Mouse (Mus musculus): ENCODE results near the gene Macf1. TPM values are rescaled to one million over a fixed set of nuclear protein-coding genes. Genes with fewer than 3 reads are reported as not detected.

Gene Macf1
- polyA plus RNA-seq, 1 experiment from 2014 or later: 84.1 TPM

DNA sequence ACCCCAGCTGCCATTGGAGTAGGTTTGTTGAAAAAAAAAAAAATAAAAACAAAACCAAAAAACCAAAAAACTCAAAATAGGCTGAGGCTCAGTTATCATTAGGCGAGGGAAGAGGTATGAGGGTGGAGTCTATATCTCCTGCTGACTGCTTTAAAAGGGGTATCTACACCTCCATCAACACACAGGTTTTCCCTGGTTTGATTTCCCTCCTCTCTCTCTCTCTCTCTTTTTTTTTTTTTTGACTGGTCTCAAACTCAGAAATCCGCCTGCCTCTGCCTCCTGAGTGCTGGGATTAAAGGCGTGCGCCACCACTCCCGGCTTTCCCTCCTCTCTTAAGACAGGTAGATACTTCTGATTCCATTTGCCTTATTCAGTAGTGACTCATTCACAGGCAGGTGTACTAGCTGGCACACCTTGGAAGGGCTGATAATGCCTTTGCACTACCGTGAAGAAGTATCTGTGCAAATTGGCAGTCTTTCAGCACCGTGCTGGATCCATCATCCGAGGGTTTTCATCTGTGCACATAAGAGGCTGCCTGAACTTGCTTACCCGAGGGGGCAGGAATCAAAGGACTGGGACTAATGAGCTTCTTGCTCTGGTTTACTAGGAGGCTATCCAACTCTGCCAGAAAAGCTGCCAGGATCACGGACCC, 257.6 kb downstream of the Macf1 start:
- no peak for TF ChIP-seq CTCF (IDR thresholded peaks at IDR 0.05)
- POLR2A ChIA-PET: no interaction called here
- CTCF ChIA-PET: interaction anchor here (1.6 to 2.9 kb wide), 2 partner anchors 8 to 14 kb away, joined by 3 to 7 read pairs; no protein-coding TSS in a partner anchor
- in situ Hi-C loops (cut with MboI; ENCODE audit: low pct_unique_long_range_greater_than_20kb): no loop called here
- no peak for DNase-seq (ENCODE audit: low read depth, low spot score)
- no peak for ATAC-seq
- H3K27me3 ChIP-seq: no peaks in the 10 kb centered on the region

DNA sequence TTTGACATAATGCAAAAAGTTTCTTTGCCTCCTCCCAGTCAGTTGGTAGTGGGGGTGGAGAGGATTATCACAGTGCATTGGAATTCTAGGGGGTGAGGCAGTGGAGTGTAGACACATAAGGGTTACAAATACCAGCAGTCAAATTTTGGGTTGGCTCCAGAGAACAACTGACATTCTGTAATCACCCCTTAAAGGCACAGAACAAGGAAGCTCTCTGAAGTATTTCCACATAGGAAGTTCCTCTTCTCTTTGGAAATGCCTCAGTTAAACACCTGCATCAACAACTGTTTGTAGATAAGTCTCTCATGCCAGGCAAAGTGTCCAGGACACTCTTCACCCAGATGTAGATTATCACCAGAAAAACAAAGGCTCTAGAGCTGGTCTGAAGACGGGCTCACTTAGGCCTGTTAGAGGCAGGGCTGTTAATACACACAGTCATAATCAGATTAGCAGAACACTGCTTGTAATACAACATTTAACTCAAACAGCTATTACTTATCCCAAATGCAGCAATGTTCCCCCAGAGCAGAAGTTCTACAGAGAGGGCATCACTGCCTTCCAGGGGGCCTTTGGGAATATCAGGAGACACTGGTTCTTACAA, 258.4 kb downstream of the Macf1 start:
- no peak for DNase-seq (ENCODE audit: low read depth, low spot score)
- in situ Hi-C loops (cut with MboI; ENCODE audit: low pct_unique_long_range_greater_than_20kb): no loop called here
- no peaks in the 10 kb centered on the region for H3K27me3 ChIP-seq
- no peak for ATAC-seq
- no peak for TF ChIP-seq CTCF (IDR thresholded peaks at IDR 0.05)
- CTCF ChIA-PET: interaction anchor here (1.6 to 2.9 kb wide), 2 partner anchors 9 to 10 kb away, joined by 5 to 7 read pairs; no protein-coding TSS in a partner anchor
- POLR2A ChIA-PET: no interaction called here

DNA sequence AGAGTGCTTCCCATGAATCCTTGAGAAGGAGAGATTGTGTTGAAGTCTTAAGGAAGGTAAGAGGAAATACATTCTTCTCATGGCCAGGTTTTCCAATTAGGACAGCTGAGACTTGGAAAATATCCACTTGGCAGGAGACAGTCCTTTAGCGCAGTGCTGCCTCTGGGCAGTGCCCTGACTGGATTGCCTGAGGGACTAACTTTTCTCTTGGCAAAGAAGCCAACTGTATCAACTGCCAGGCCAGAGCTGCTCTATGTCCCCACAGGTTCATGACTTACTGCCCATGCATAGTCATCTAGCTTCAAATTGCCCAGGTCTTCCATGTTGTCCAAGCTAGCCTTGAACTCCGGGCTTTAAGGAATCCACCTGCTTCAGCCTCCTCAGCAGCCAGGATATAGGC, 260.1 kb downstream of the Macf1 start:
- ATAC-seq: no peak
- in situ Hi-C loops (cut with MboI; ENCODE audit: low pct_unique_long_range_greater_than_20kb): loop anchor here (25.0 kb wide), 1 partner anchor 488 kb away; the partner anchor contains the start of genes 4930535I16Rik, Mycbp and Rragc
- TF ChIP-seq CTCF (IDR thresholded peaks at IDR 0.05): no peak
- CTCF ChIA-PET: interaction anchor here (1.0 to 2.9 kb wide), 4 partner anchors 9 to 56 kb away, joined by 3 to 7 read pairs (median 4); no protein-coding TSS in a partner anchor
- POLR2A ChIA-PET: interaction anchor here (1.7 kb wide), 1 partner anchor 11 kb away, joined by 5 read pairs; no protein-coding TSS in a partner anchor
- H3K27me3 ChIP-seq: no peaks in the 10 kb centered on the region
- DNase-seq (ENCODE audit: low read depth, low spot score): no peak

DNA sequence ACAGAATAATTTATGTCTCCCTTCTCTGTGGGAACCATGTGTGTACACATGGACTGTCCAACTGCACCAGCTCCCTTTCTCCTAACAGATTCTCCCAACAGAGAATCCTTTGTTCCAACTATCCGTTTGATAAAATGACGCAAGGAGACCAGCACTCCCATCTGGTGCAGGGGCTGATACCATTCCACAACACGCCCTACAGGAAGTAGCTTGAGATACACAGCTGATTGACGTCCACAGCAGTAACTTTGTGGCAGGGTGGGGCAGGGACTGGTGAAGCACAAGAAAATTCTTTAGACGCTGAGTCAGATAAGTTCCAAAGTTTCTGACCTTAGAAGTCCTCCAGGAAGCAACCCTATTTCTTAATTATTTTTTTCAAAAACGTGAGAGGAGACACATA, 261.3 kb downstream of the Macf1 start:
- no peak for DNase-seq (ENCODE audit: low read depth, low spot score)
- ChIA-PET POLR2A (interaction anchor here (0.6 to 1.7 kb wide), 3 partner anchors 8 to 20 kb away, joined by 4 to 5 read pairs (median 4); no protein-coding TSS in a partner anchor), CTCF (interaction anchor here (0.9 to 2.1 kb wide), 3 partner anchors 13 to 55 kb away, joined by 3 to 6 read pairs (median 3); no protein-coding TSS in a partner anchor)
- in situ Hi-C loops (cut with MboI; ENCODE audit: low pct_unique_long_range_greater_than_20kb): loop anchor here (25.0 kb wide), 1 partner anchor 489 kb away; the partner anchor contains the start of genes 4930535I16Rik, Mycbp and Rragc
- H3K27me3 ChIP-seq: no peaks in the 10 kb centered on the region
- no peak for TF ChIP-seq CTCF (IDR thresholded peaks at IDR 0.05)
- ATAC-seq: no peak

DNA sequence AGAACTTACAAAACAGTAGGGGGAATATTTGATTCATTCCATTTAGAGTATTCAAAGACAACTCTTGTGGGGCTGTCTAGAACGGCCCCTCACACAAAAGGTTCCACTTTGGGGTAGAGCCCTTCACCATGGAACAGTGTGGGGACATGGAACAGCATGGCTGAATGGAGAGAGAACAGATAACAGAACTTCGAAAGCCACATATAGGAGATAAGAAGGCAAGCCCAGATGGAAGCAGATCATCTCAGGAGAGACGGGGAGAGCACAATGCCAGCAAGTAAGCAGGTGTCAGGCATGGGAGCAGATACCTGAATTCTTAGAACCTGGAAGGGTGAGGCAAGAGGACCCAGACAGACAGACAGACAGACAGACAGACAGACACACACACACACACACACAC, 266.1 kb downstream of the Macf1 start:
- ATAC-seq: no peak
- CTCF ChIA-PET: no interaction called here
- in situ Hi-C loops (cut with MboI; ENCODE audit: low pct_unique_long_range_greater_than_20kb): loop anchor here (25.0 kb wide), 1 partner anchor 494 kb away; the partner anchor contains the start of genes 4930535I16Rik, Mycbp and Rragc
- no peak for DNase-seq (ENCODE audit: low read depth, low spot score)
- POLR2A ChIA-PET: no interaction called here
- H3K27me3 ChIP-seq: no peaks in the 10 kb centered on the region
- no peak for TF ChIP-seq CTCF (IDR thresholded peaks at IDR 0.05)

DNA sequence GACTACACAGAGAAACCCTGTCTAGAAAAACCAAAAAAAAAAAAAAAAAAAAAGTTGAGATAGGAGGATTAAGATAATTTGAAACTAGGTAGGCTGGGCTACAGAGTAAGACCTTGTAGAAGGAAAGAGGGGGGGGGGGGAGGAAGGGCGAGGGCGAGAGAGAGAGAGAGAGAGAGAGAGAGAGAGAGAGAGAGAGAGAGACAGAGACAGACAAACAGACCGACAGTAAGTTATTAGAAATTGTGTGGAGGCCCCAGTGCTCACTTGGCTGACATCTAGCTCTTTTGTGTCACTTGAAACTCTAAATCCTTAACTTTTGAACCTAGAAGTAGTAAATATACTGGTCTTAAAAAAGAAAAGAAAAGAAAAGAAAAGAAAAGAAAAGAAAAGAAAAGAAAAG, 266.7 kb downstream of the Macf1 start:
- no peak for TF ChIP-seq CTCF (IDR thresholded peaks at IDR 0.05)
- ATAC-seq (no peak), DNase-seq (ENCODE audit: low read depth, low spot score) (no peak)
- in situ Hi-C loops (cut with MboI; ENCODE audit: low pct_unique_long_range_greater_than_20kb): loop anchor here (25.0 kb wide), 1 partner anchor 495 kb away; the partner anchor contains the start of genes 4930535I16Rik, Mycbp and Rragc
- ChIA-PET POLR2A (no interaction called here), CTCF (no interaction called here)
- H3K27me3 ChIP-seq: no peaks in the 10 kb centered on the region

DNA sequence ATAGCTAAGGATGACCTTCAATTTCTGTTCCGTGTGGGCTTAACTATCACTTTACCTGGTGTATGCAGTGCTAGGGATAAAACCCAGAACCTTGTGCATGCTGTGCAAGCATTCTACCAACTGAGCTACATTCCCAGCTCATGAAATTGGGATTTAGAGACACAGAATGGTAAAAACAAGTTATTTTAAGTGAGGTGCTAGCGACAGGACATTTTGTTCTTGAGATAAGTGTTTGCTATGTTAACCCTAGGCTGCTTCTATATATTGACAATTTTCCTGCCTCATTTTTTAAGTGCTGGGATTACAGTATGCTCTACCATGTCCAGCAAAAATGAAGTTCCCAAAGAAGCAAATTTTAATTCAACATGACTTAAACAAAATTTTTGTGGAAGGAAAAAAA, 267.3 kb downstream of the Macf1 start:
- ATAC-seq: no peak
- H3K27me3 ChIP-seq: no peaks in the 10 kb centered on the region
- CTCF ChIA-PET: interaction anchor here (1.8 kb wide), 1 partner anchor 8 kb away, joined by 5 read pairs; no protein-coding TSS in a partner anchor
- in situ Hi-C loops (cut with MboI; ENCODE audit: low pct_unique_long_range_greater_than_20kb): loop anchor here (25.0 kb wide), 1 partner anchor 495 kb away; the partner anchor contains the start of genes 4930535I16Rik, Mycbp and Rragc
- no peak for TF ChIP-seq CTCF (IDR thresholded peaks at IDR 0.05)
- no peak for DNase-seq (ENCODE audit: low read depth, low spot score)
- POLR2A ChIA-PET: no interaction called here

DNA sequence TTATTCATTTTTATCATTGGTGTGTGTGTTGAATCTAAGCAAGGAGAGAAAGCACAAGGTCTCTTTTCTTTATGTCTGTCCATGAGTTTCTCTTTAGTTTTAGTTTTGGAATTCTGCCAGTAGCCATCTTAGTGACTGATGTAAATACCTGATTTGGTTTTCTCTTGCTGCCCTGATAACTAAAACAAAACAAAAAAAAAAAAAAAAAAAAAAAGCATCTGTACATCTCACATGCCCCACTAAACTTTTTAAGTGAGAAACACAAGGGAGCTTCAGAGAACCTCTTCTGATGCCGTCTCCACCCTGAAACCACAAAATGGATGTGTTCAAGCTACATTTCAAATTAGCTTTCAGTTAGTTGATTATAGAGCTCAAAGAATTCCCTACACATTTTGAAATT, 268.6 kb downstream of the Macf1 start:
- no peak for TF ChIP-seq CTCF (IDR thresholded peaks at IDR 0.05)
- DNase-seq (ENCODE audit: low read depth, low spot score) (no peak), ATAC-seq (no peak)
- CTCF ChIA-PET: interaction anchor here (1.8 kb wide), 1 partner anchor 10 kb away, joined by 5 read pairs; no protein-coding TSS in a partner anchor
- H3K27me3 ChIP-seq: no peaks in the 10 kb centered on the region
- POLR2A ChIA-PET: no interaction called here
- in situ Hi-C loops (cut with MboI; ENCODE audit: low pct_unique_long_range_greater_than_20kb): loop anchor here (25.0 kb wide), 1 partner anchor 497 kb away; the partner anchor contains the start of genes 4930535I16Rik, Mycbp and Rragc

DNA sequence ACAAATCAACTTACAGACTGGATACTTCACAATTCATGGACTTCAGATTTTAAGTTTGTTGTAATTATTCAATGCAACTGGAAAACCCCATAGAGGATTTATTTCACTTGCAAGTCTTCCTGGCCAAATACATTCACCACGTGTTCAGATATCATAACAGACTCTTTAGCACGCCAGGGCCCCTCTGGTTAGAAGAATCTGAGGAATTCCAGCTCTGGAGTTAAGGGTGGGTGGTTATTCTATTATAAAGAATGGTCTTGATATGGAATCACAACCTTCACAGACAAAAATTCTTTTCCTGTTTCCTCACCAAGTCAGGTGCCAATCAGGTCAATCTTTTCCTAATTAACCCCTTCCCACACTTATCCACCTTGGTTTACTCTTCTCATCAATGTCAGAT, 270.3 kb downstream of the Macf1 start:
- DNase-seq (ENCODE audit: low read depth, low spot score) (no peak), ATAC-seq (no peak)
- no peaks in the 10 kb centered on the region for H3K27me3 ChIP-seq
- CTCF ChIA-PET: no interaction called here
- in situ Hi-C loops (cut with MboI; ENCODE audit: low pct_unique_long_range_greater_than_20kb): loop anchor here (25.0 kb wide), 1 partner anchor 498 kb away; the partner anchor contains the start of genes 4930535I16Rik, Mycbp and Rragc
- TF ChIP-seq CTCF (IDR thresholded peaks at IDR 0.05): no peak
- POLR2A ChIA-PET: interaction anchor here (1.0 kb wide), 1 partner anchor 9 kb away, joined by 5 read pairs; no protein-coding TSS in a partner anchor

DNA sequence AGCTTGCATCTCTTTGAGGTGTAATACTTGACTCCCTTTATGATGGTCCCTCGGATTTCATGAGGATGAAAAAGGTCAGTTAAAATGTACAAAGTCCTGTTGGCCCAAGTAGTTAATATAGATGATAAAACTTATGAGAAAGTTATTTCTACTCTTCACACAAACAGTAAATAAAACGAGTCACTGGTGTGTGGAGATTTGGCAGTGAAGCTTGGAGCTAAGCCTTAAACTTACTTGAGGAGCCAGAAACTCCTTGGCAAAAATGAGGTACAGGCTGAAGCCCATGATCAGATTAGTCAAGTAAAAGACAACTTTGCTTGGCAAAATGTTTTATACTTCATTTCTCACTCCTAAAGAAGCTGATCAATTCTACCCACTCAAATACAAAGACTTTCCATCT, 271.2 kb downstream of the Macf1 start:
- CTCF ChIA-PET: interaction anchor here (1.3 kb wide), 1 partner anchor 14 kb away, joined by 3 read pairs; no protein-coding TSS in a partner anchor
- TF ChIP-seq CTCF (IDR thresholded peaks at IDR 0.05): no peak
- POLR2A ChIA-PET: interaction anchor here (1.0 kb wide), 1 partner anchor 10 kb away, joined by 5 read pairs; no protein-coding TSS in a partner anchor
- in situ Hi-C loops (cut with MboI; ENCODE audit: low pct_unique_long_range_greater_than_20kb): loop anchor here (25.0 kb wide), 1 partner anchor 499 kb away; the partner anchor contains the start of genes 4930535I16Rik, Mycbp and Rragc
- no peak for DNase-seq (ENCODE audit: low read depth, low spot score)
- no peak for ATAC-seq
- no peaks in the 10 kb centered on the region for H3K27me3 ChIP-seq
